Mouse (Mus musculus): Measurements from ENCODE around the gene Fgd2.
A peak's percentile ranks its signal among the peaks of the same experiment; 100 is the strongest.

Gene Fgd2

GRCm38 (mm10) chr17:29397480-29398433 lies 37.0 kb downstream of the Fgd2 start:
- DNase-seq (ENCODE audit: low spot score in 2 of 2) = peak; percentile 87 to 88

GRCm38 (mm10) chr17:29398434-29399026 lies 37.8 kb downstream of the Fgd2 start:
- no peak for DNase-seq (ENCODE audit: low spot score in 2 of 2)

- DNase-seq (ENCODE audit: low spot score in 2 of 2) = no peak
Observed at GRCm38 (mm10) chr17:29399241-29399910, 38.7 kb downstream of the Fgd2 start.

GRCm38 (mm10) chr17:29400044-29400443 lies 39.3 kb downstream of the Fgd2 start:
- no peak for DNase-seq (ENCODE audit: low spot score in 2 of 2)

GRCm38 (mm10) chr17:29401741-29402268 lies 41.1 kb downstream of the Fgd2 start:
- no peak for DNase-seq (ENCODE audit: low spot score in 2 of 2)

- DNase-seq (ENCODE audit: low spot score in 2 of 2) = no peak
Observed at GRCm38 (mm10) chr17:29403179-29403578, 42.5 kb downstream of the Fgd2 start.

- no peak for DNase-seq (ENCODE audit: low spot score in 2 of 2)
Observed at GRCm38 (mm10) chr17:29405501-29405900, 44.8 kb downstream of the Fgd2 start.

GRCm38 (mm10) chr17:29406077-29406476 lies 45.4 kb downstream of the Fgd2 start:
- no peak for DNase-seq (ENCODE audit: low spot score in 2 of 2)

GRCm38 (mm10) chr17:29407405-29407804 lies 46.7 kb downstream of the Fgd2 start:
- no peak for DNase-seq (ENCODE audit: low spot score in 2 of 2)

GRCm38 (mm10) chr17:29408364-29408763 lies 47.6 kb downstream of the Fgd2 start:
- DNase-seq (ENCODE audit: low spot score in 2 of 2) = no peak

- no peak for DNase-seq (ENCODE audit: low spot score in 2 of 2)
Observed at GRCm38 (mm10) chr17:29409800-29410343, 49.2 kb downstream of the Fgd2 start.

GRCm38 (mm10) chr17:29411821-29412425 lies 51.2 kb downstream of the Fgd2 start:
- DNase-seq (ENCODE audit: low spot score in 2 of 2) = no peak

GRCm38 (mm10) chr17:29414566-29414965 lies 53.9 kb downstream of the Fgd2 start:
- DNase-seq (ENCODE audit: low spot score in 2 of 2) = no peak

- peak; percentile 61 to 71 for DNase-seq (ENCODE audit: low spot score in 2 of 2)
Observed at GRCm38 (mm10) chr17:29415761-29416662, 55.3 kb downstream of the Fgd2 start.

GRCm38 (mm10) chr17:29416757-29417156 lies 56.0 kb downstream of the Fgd2 start:
- no peak for DNase-seq (ENCODE audit: low spot score in 2 of 2)

- DNase-seq (ENCODE audit: low spot score in 2 of 2) = no peak
Observed at GRCm38 (mm10) chr17:29418758-29419380, 58.2 kb downstream of the Fgd2 start.

- no peak for DNase-seq (ENCODE audit: low spot score in 2 of 2)
Observed at GRCm38 (mm10) chr17:29419976-29420739, 59.4 kb downstream of the Fgd2 start.

GRCm38 (mm10) chr17:29421319-29421718 lies 60.6 kb downstream of the Fgd2 start:
- DNase-seq (ENCODE audit: low spot score in 2 of 2) = no peak

- no peak for DNase-seq (ENCODE audit: low spot score in 2 of 2)
Observed at GRCm38 (mm10) chr17:29422337-29422736, 61.6 kb downstream of the Fgd2 start.

All from urinary bladder, postnatal 4 days (tissue).